Mouse (Mus musculus): ENCODE results near the gene Hpse2. TPM values are rescaled to one million over a fixed set of nuclear protein-coding genes. Genes with fewer than 3 reads are reported as not detected.

Hpse2 gene
- total and polyA plus RNA-seq, 2 experiments from 2014 or later: 0.23 to 0.55 TPM

DNA sequence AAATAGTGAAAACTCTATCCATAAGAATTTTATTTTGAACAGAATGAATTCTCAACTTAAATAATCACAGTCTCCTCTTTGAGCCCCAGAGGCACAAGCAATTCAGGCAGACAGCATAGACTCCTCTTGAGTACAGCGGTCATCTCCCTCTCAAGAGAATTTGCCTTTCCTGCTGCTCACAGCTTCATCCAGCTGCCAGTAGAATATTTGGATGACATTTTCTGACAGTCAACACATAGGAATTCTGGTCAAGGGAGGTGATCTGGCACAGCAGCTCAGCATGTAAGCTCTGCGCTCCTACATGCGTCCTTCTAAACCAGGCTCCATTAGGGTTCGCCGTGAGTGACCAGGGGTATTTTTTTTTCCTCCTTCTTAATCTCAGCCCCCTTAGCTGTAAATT is 232.6 kb downstream of the Hpse2 start:
- no peaks in the 10 kb centered on the region for H3K9me3 ChIP-seq (ENCODE audit: low read length)
- no peaks in the 10 kb centered on the region for H3K36me3 ChIP-seq (ENCODE audit: insufficient read depth, low read length)
- H3K27me3 ChIP-seq (ENCODE audit: insufficient read depth, low read length): no peaks in the 10 kb centered on the region
- 84% methylated on average over 5 of the region's 5 CpGs for WGBS
- no peak for TF ChIP-seq CTCF (IDR thresholded peaks at IDR 0.05)
- no peak overlapping the region for H3K9ac ChIP-seq (replicated peaks; ENCODE audit: low read length, poor library complexity, severe bottlenecking)
- H3K4me1 ChIP-seq (ENCODE audit: insufficient read depth, low read length): no peaks in the 10 kb centered on the region
- H3K4me2 ChIP-seq (ENCODE audit: low read depth, low read length, poor library complexity, severe bottlenecking): no peak overlapping the region
- no peak overlapping the region for H3K4me3 ChIP-seq (ENCODE audit: low read depth, low read length)
- ATAC-seq (ENCODE audit: low FRiP score) (no peak), DNase-seq (ENCODE audit: low spot score) (no peak)
- H3K27ac ChIP-seq (ENCODE audit: low read depth, low read length): no peak overlapping the region

DNA sequence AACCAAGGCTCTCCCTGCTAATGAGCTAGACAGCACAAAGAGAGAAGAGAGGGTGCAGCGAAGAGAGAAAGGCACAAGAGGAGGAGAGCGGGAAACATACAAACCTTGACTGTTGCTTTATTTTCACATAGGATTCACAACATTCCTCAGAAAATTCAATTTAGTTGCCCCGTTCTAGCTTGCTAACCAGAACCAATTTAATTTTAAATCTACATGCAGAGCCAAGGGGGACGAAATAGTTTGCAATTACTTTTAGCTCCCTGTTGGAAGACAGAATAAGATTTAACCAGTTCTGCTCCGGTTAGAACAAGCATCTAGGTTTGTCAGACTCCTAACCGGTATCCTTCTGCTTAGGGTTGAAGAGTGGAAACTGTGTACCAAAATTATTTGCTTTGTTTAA is 240.3 kb downstream of the Hpse2 start:
- Histone ChIP-seq H3K4me1 (ENCODE audit: insufficient read depth, low read length) (no peaks in the 10 kb centered on the region), H3K4me3 (ENCODE audit: low read depth, low read length) (no peak overlapping the region), H3K4me2 (ENCODE audit: low read depth, low read length, poor library complexity, severe bottlenecking) (no peak overlapping the region), H3K36me3 (ENCODE audit: insufficient read depth, low read length) (no peaks in the 10 kb centered on the region), H3K27ac (ENCODE audit: low read depth, low read length) (no peak overlapping the region), H3K9ac (replicated peaks; ENCODE audit: low read length, poor library complexity, severe bottlenecking) (no peak overlapping the region), H3K9me3 (ENCODE audit: low read length) (no peaks in the 10 kb centered on the region), H3K27me3 (ENCODE audit: insufficient read depth, low read length) (no peaks in the 10 kb centered on the region)
- DNase-seq (ENCODE audit: low spot score) (peak; percentile 4), ATAC-seq (ENCODE audit: low FRiP score) (no peak)
- TF ChIP-seq CTCF (IDR thresholded peaks at IDR 0.05): no peak
- 67% methylated on average over 6 of the region's 6 CpGs for WGBS

DNA sequence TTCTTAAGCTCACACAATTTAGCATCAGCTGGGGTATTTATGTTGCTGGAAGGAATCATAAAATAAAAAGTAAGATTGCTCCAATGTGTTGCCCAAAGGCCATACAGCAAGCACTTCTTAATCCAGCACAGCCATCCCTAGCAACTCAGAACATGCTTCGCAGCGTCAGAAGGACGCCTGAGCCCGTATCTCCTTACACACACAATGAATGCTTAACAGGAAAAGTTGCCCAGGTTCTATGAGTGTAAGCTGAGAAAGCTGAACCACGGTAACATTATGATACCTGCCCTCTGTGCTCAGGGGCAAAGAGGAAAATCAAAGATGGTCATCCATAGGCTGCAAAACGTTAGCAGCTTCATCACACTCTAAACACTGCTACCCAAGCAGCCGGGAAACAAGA is 241.3 kb downstream of the Hpse2 start:
- no peaks in the 10 kb centered on the region for H3K4me1 ChIP-seq (ENCODE audit: insufficient read depth, low read length)
- no peak overlapping the region for H3K9ac ChIP-seq (replicated peaks; ENCODE audit: low read length, poor library complexity, severe bottlenecking)
- DNase-seq (ENCODE audit: low spot score) (no peak), ATAC-seq (ENCODE audit: low FRiP score) (no peak)
- no peak overlapping the region for H3K27ac ChIP-seq (ENCODE audit: low read depth, low read length)
- no peak overlapping the region for H3K4me3 ChIP-seq (ENCODE audit: low read depth, low read length)
- no peak for TF ChIP-seq CTCF (IDR thresholded peaks at IDR 0.05)
- no peaks in the 10 kb centered on the region for H3K9me3 ChIP-seq (ENCODE audit: low read length)
- no peak overlapping the region for H3K4me2 ChIP-seq (ENCODE audit: low read depth, low read length, poor library complexity, severe bottlenecking)
- no peaks in the 10 kb centered on the region for H3K27me3 ChIP-seq (ENCODE audit: insufficient read depth, low read length)
- 76% methylated on average over 7 of the region's 7 CpGs for WGBS
- no peaks in the 10 kb centered on the region for H3K36me3 ChIP-seq (ENCODE audit: insufficient read depth, low read length)

DNA sequence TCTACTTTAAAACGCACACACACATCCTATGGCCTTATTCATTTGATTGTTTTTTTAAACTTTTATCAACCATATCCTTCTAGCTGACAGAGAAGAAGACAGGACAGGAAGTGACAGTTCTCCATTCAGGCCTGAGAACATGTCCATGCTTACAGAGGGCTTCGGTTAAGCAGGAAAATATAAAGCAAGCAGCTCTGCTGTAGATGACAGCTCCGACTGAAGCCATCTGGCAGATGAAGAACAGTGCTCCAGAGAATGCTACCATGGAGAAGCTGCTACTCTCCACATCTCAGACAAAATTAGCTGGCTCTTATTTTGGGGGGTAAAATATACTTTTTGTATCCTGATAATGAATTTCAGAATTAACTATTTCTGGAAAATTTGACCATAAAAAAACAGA is 246.5 kb downstream of the Hpse2 start:
- H3K27ac ChIP-seq (ENCODE audit: low read depth, low read length): no peak overlapping the region
- H3K36me3 ChIP-seq (ENCODE audit: insufficient read depth, low read length): no peaks in the 10 kb centered on the region
- H3K27me3 ChIP-seq (ENCODE audit: insufficient read depth, low read length): no peaks in the 10 kb centered on the region
- TF ChIP-seq CTCF (IDR thresholded peaks at IDR 0.05): no peak
- H3K4me1 ChIP-seq (ENCODE audit: insufficient read depth, low read length): no peaks in the 10 kb centered on the region
- H3K4me3 ChIP-seq (ENCODE audit: low read depth, low read length): no peak overlapping the region
- H3K4me2 ChIP-seq (ENCODE audit: low read depth, low read length, poor library complexity, severe bottlenecking): no peak overlapping the region
- H3K9me3 ChIP-seq (ENCODE audit: low read length): no peaks in the 10 kb centered on the region
- 83% methylated on average over 3 of the region's 3 CpGs for WGBS
- DNase-seq (ENCODE audit: low spot score) (no peak), ATAC-seq (ENCODE audit: low FRiP score) (no peak)
- H3K9ac ChIP-seq (replicated peaks; ENCODE audit: low read length, poor library complexity, severe bottlenecking): no peak overlapping the region

DNA sequence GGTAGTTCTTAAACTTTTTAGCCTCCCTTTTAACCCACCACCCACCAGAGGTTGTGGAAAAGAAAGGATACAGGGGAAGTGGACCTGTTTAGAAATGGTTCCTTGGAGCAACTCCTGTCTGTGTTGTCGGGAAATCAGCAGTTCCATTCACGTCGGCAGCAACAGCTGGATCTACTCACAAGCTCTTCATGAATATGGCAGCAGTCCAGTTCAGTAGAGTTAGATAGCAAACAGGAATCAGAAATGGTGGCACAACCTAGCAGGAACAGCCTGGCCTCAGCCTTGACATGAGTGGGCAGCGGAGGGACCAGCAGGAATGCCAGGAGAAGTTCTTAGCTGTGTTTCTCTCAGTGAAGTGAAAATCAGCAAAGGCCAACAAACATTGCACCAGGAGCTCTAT is 278.4 kb downstream of the Hpse2 start:
- DNase-seq (ENCODE audit: low spot score) (no peak), ATAC-seq (ENCODE audit: low FRiP score) (no peak)
- H3K27me3 ChIP-seq (ENCODE audit: insufficient read depth, low read length): no peaks in the 10 kb centered on the region
- no peak for TF ChIP-seq CTCF (IDR thresholded peaks at IDR 0.05)
- no peak overlapping the region for H3K27ac ChIP-seq (ENCODE audit: low read depth, low read length)
- H3K9me3 ChIP-seq (ENCODE audit: low read length): no peaks in the 10 kb centered on the region; the same call in 1 of the 2 replicates
- H3K36me3 ChIP-seq (ENCODE audit: insufficient read depth, low read length): no peaks in the 10 kb centered on the region
- H3K9ac ChIP-seq (replicated peaks; ENCODE audit: low read length, poor library complexity, severe bottlenecking): no peak overlapping the region
- no peak overlapping the region for H3K4me3 ChIP-seq (ENCODE audit: low read depth, low read length)
- 96% methylated on average over 4 of the region's 4 CpGs for WGBS
- H3K4me2 ChIP-seq (ENCODE audit: low read depth, low read length, poor library complexity, severe bottlenecking): no peak overlapping the region
- no peaks in the 10 kb centered on the region for H3K4me1 ChIP-seq (ENCODE audit: insufficient read depth, low read length)

DNA sequence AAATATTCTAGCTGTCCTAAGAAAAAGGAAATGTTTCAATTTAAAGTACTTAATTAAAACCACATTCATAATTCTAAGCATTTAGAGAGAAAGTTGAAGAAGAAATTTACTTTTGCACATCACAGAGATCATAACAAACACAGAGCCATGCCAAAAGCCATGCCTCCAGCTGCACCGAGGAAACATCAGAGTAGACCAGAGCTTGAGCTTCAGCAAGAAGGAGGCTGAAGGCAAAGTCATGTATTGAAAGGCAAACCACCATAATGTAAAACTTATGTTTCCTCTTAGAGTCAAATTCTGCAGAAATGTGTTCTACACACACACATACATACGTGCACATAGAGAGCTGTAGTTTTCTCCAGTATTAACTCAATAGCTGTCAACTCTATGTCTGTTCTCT is 291.2 kb downstream of the Hpse2 start:
- no peak for ATAC-seq (ENCODE audit: low FRiP score)
- no peaks in the 10 kb centered on the region for H3K9me3 ChIP-seq (ENCODE audit: low read length)

More for the DNA sequence above, 291.2 kb downstream of the Hpse2 start:
- H3K9ac ChIP-seq (replicated peaks; ENCODE audit: low read length, poor library complexity, severe bottlenecking): no peak overlapping the region
- no peaks in the 10 kb centered on the region for H3K4me1 ChIP-seq (ENCODE audit: insufficient read depth, low read length)
- no peak overlapping the region for H3K4me3 ChIP-seq (ENCODE audit: low read depth, low read length)
- no peaks in the 10 kb centered on the region for H3K36me3 ChIP-seq (ENCODE audit: insufficient read depth, low read length)
- no peak for DNase-seq (ENCODE audit: low spot score)
- no peak overlapping the region for H3K4me2 ChIP-seq (ENCODE audit: low read depth, low read length, poor library complexity, severe bottlenecking)
- 93% methylated on average over 2 of the region's 2 CpGs for WGBS
- no peaks in the 10 kb centered on the region for H3K27me3 ChIP-seq (ENCODE audit: insufficient read depth, low read length)
- H3K27ac ChIP-seq (ENCODE audit: low read depth, low read length): no peak overlapping the region
- TF ChIP-seq CTCF (IDR thresholded peaks at IDR 0.05): no peak
